Mouse (Mus musculus) CD4-positive helper T cell, adult 2 months (primary cell): ENCODE measurements around the gene Doc2b.

Experiments
- DNase-seq: peaks from one replicate; pipeline ENCODE4 v3.0.0-alpha.2; 2012; ENCODE audit warnings: low read depth, missing footprints, low spot score

Gene Doc2b

DNA sequence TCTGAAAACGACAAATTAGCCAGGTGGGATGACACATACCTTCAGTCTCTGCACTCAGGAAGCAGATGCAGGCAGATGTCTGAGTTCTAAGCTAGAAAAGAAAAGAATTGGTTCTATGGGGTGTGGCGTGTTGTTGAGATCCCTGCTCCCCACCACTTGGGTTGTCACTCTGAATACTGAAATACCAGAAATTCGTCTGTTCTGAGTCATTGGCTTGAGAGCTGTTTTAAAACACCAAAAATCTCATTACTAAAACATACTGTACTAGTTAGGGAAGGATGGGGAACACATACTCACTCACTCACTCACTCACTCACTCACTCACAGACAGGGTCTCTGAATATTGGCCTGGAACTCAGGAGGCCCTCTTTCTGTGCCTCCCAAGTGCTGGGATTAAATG is 58.9 kb downstream of the Doc2b start:
- no peak for DNase-seq

DNA sequence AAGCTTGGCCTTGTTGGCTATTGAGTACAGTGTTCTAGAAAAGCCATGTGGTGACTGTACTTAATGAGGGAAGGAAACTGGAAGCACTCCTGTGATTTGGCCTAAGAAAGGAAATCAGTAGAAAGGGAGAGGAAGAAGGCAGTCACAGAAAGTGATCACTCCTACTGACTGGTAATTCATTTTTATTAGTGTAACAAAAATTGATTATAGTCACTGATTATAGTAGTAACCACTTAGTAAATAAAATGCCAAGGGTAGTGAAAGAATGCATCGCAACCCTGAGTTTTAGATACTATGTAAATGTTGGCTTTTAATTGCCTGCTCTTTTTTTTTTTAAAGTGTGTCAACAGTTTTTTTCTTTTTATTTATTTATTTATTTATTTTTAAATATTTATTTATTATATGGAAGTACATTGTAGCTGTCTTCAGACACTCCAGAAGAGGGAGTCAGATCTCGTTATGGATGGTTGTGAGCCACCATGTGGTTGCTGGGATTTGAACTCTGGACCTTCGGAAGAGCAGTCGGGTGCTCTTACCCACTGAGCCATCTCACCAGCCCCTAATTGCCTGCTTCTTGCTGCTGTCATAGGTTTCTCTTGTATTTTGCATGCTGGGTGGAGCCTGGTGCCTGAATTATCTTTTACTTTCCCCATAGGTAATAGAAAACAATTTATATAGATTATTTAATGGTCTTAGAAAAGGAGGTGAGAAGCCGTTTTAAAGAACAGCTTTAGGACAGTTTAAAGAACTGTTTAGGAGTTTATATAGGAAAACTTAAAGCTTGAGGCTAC is 60.2 kb downstream of the Doc2b start:
- DNase-seq = no peak

DNA sequence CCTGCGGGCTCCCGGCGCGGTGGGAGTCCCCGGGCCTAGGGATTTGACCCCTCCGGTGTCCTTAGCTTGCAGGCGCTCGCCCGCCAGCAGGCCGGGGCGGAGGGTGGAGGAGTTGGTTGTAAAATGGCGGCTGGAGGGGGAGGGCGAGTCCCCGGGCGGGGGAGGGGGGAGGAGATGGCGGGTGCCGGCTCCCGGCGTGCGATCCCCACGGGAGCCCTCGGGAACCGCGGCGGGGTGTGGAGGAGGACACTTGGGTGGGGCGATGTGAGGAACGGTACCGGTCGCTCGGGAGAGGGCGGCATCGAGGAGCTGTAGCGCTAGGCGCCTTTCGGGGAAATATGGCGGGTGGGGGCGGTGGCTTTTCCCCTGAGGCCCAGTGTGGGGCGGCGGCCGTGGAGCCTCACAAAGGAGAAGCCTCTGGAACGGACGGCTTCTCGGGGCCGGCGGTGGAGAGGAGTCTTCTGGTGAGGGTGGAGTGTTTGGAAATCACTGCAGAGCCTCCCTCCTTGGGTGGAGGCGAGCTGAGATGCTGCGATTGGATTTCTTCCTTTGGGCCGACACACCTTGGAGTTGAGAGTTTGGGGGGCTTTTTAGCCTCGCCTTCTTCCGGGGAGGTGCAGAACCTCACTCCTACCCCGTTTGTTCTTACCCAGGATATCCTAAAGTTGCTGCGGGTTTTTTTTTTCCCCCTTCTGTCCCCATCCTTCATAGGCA is 62.5 kb downstream of the Doc2b start:
- no peak for DNase-seq

DNA sequence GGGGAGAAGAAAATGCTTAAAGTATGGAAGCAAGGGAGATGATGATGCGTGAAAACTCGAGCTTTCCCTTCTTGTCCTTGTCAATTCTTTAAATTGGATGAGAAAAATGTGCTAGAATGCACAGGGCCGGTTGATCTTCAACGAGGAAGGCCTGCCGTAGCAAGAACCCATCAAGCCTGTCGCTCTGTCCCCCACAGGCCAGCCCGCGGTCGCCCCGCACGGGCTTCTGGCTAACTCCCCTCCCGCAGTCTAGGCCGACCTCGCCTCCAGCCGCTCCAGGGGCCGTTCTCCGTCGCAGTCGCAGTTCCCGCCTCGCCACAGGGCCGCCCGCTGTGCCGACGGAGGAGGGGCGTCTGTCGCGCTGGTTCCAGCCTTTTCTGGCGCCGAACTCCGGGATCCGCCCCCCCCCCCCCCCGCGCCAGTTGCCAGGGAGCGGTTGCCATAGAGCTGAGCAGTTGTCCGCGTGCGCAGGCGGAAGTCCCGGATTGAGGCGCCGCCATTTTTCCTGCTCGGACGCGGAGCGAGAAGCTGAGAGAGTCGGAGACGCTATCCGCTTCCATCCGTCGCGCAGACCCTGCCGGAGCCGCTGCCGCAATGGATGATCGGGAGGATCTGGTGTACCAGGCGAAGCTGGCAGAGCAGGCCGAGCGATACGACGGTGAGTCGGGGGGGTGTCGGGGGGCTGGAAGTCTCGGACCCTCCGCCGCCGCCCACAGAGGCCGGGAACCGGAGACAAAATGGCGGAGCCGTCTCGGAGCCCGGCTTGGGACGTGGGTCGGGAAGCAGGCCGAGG is 63.2 kb downstream of the Doc2b start, which contains the start of gene Ywhae:
TSS of gene Ywhae (plus strand) at position 436 of the 793 bp plus-strand sequence.
- DNase-seq = peak; percentile 97

DNA sequence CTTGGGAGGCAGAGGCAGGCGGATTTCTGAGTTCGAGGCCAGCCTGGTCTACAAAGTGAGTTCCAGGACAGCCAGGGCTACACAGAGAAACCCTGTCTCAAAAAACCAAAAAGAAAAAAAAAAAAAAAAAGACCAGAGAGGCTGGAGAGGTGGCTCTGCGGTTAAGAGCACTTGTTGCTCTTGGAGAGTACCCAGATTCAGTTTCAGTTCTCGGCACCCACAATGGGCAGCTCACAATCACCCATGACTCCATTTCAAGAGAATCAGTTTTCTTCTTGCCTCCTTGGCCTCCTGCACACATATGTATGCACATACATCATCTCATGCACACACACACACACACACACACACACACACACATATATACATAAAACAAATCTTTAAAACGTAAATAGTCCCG is 68.2 kb downstream of the Doc2b start:
- DNase-seq = peak; percentile 37

DNA sequence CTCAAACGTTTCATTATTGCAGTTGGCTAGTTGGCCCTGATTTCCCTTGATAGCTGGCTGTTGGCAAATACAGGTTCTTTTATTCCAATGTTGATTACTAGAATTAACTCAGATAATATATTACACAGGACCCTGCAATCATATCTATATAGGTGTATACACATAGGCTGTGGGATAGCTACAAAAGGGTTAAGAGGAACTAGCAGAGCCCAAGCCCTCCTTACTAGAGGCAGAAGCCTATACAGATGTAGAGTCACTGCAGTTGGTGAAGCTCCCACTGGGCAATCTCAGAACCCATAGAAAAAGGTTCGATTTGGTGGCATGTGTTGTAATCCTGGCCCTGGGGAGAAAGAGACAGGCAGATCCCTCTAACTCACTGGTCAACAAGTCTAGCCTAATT is 68.7 kb downstream of the Doc2b start:
- DNase-seq = no peak

DNA sequence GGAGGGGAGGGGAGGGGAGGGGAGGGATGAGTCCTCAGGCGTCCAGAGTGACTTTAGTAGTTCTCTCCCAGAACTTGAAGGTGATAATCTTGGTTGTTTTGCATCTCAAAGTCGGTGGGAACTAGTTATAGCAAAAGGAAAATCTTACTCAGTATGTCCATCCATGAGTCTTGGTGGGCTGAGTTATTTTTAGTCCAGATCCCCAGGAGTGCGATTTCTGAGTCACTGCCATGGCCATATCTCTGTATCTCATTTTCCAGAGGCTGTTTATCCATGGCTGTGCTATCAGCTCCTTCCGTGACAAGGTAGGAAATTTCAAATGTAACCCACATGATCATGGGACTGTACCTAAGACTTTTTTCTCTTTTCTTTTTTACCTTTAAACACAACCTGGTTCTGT is 73.5 kb downstream of the Doc2b start:
- no peak for DNase-seq
